Mouse (Mus musculus): ENCODE measurements around the gene Cby1. TPM values are rescaled to one million over a fixed set of nuclear protein-coding genes. Genes with fewer than 3 reads are reported as not detected.
A peak's percentile ranks its signal among the peaks of the same experiment; 100 is the strongest.

Cby1 gene
- polyA plus RNA-seq, 1 experiment from 2014 or later: 89.3 TPM

DNA sequence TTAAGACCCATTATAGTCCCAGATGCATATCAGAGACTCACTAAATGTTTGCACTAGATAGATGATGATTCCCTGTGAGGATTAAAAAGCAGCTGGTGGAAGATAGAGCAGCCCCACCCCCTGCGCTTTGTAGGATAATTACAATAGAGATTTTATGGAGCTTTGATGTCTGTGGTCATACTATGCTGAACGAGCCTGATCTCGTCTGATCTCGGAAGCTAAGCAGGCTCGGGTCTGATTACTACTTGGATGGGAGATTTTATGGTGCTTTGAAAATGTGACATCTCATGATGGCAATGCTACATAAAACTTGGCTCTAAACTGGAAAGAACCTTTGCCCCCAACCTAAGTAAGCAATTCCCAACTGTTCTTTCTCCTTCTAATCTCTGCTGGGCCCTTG, 33.3 kb downstream of the Cby1 start:
- Histone ChIP-seq H3K9ac (no peak overlapping the region), H3K4me3 (replicated peaks) (0 out of 2 replicates have a peak overlapping the region, but pooled peaks have one; percentile 91), H3K27me3 (no peaks in the 10 kb centered on the region), H3K9me3 (no peaks in the 10 kb centered on the region), H3K36me3 (replicated peaks) (peaks cover 19% of the 10 kb centered on the region), H3K4me2 (peak overlapping the region; percentile 98), H3K27ac (no peak overlapping the region), H3K4me1 (peaks cover 47% of the 10 kb centered on the region)
- no peak for ATAC-seq (ENCODE audit: low FRiP score)
- 79% methylated on average over 5 of the region's 5 CpGs for WGBS

DNA sequence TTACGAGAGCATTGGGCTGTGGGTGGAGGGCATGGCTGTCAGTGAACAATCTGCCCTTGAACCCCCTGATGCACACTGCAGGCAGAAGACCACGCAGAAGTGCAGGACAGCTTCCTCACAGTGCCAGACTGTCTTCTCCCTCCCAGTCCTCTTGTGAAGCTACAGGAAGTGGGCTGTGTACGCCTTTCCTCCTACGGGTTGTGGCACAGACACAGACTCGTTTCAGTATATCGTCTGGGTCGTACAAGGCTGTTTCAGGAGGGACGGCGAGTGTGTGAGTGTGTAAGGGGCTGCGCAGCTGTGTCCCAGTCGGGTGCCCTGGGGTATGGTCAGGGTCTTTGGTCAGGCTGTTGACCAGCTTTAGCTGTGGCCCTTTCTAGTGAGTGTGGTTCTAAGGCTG, 34.7 kb downstream of the Cby1 start:
- Histone ChIP-seq H3K9ac (no peak overlapping the region), H3K27me3 (no peaks in the 10 kb centered on the region), H3K4me3 (replicated peaks) (no peak overlapping the region), H3K36me3 (replicated peaks) (peaks cover 19% of the 10 kb centered on the region), H3K4me1 (peaks cover 48% of the 10 kb centered on the region), H3K9me3 (no peaks in the 10 kb centered on the region), H3K4me2 (no peak overlapping the region), H3K27ac (no peak overlapping the region)
- no peak for ATAC-seq (ENCODE audit: low FRiP score)
- 90% methylated on average over 11 of the region's 11 CpGs for WGBS

DNA sequence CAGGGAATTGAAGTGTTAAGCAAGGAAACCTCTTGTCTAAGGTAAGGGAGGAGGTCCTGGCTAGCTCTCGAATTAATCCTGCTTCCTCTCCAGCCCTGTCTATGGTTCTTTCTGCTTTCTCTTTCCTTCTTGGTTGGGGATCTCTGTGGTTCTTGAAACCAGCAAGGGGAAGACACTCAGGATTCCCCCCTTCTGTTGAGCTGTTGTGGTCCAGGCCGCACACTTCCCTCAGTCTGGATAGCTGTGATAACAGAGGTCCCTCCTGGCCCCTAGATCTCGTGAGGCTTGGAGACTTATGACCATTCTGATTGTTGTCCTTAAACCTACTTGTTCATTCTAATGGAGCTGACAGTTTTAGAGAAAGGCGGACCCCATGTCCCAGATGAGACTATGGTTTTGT, 35.5 kb downstream of the Cby1 start:
- Histone ChIP-seq H3K4me3 (replicated peaks) (no peak overlapping the region), H3K27ac (no peak overlapping the region), H3K27me3 (no peaks in the 10 kb centered on the region), H3K9ac (no peak overlapping the region), H3K4me1 (peaks cover 46% of the 10 kb centered on the region), H3K4me2 (no peak overlapping the region), H3K36me3 (replicated peaks) (peaks cover 25% of the 10 kb centered on the region), H3K9me3 (no peaks in the 10 kb centered on the region)
- no peak for ATAC-seq (ENCODE audit: low FRiP score)
- WGBS: 93% methylated on average over 4 of the region's 4 CpGs

DNA sequence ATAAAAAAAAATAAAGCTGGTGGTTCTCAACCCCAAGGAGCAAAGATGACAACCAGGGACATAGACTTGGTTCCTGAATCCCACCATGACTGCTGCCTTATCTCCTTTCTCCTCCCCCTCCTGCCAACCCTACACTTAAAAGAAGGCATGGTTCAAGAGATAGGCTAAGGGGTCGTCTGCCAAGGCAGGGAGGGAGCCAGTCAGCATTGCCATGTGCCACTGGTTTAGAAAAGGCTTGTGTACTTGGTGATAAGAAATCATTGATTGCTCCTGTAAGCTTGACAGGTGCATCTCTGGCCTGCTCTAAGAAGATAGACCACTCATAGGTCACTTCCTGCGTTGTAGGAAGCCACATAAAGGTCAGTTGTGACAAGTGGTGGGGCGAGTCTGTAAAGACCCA, 36.5 kb downstream of the Cby1 start:
- Histone ChIP-seq H3K27me3 (no peaks in the 10 kb centered on the region), H3K9me3 (no peaks in the 10 kb centered on the region), H3K36me3 (replicated peaks) (peaks cover 26% of the 10 kb centered on the region), H3K27ac (no peak overlapping the region), H3K4me2 (no peak overlapping the region), H3K9ac (no peak overlapping the region), H3K4me3 (replicated peaks) (no peak overlapping the region), H3K4me1 (peaks cover 40% of the 10 kb centered on the region)
- no peak for ATAC-seq (ENCODE audit: low FRiP score)
- 84% methylated on average over 3 of the region's 3 CpGs for WGBS

DNA sequence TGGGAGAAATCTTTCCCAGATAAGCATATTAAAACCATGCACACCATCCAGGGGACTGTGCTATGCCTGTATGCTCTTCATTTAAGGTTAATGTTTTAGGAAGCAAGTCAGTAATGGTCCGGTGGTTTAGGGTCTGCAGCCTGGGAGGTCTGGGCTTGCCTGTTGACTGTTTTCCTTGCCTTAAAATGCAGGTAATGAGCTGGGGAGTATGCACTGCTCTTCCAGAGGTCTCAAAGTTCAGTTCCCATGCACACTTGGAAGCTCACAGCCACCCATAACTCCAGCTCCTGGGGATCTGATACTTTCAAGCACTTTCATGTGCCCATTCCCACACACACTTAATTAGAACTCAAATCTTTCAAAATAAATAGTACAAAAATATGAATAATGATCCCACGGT, 37.5 kb downstream of the Cby1 start:
- H3K36me3 ChIP-seq (replicated peaks): peaks cover 26% of the 10 kb centered on the region

GRCm38 (mm10) chr15:79697011-79697410, 38.0 kb downstream of the Cby1 start:
- Histone ChIP-seq H3K4me1 (peaks cover 32% of the 10 kb centered on the region), H3K27me3 (no peaks in the 10 kb centered on the region), H3K9me3 (no peaks in the 10 kb centered on the region), H3K9ac (no peak overlapping the region), H3K4me3 (replicated peaks) (no peak overlapping the region), H3K4me2 (no peak overlapping the region), H3K27ac (peak overlapping the region; percentile 73), H3K36me3 (replicated peaks) (peaks cover 26% of the 10 kb centered on the region)
- WGBS: 73% methylated on average over 6 of the region's 6 CpGs
- ATAC-seq (ENCODE audit: low FRiP score): peak; percentile 33; the same call in 1 of the 2 replicates

More for the DNA sequence above, 37.5 kb downstream of the Cby1 start:
- peak overlapping the region; percentile 73 for H3K27ac ChIP-seq
- no peak overlapping the region for H3K4me2 ChIP-seq
- no peaks in the 10 kb centered on the region for H3K9me3 ChIP-seq
- H3K27me3 ChIP-seq: no peaks in the 10 kb centered on the region
- ATAC-seq (ENCODE audit: low FRiP score): no peak
- 92% methylated on average over 2 of the region's 2 CpGs for WGBS
- H3K4me1 ChIP-seq: peaks cover 37% of the 10 kb centered on the region
- no peak overlapping the region for H3K9ac ChIP-seq
- no peak overlapping the region for H3K4me3 ChIP-seq (replicated peaks)

DNA sequence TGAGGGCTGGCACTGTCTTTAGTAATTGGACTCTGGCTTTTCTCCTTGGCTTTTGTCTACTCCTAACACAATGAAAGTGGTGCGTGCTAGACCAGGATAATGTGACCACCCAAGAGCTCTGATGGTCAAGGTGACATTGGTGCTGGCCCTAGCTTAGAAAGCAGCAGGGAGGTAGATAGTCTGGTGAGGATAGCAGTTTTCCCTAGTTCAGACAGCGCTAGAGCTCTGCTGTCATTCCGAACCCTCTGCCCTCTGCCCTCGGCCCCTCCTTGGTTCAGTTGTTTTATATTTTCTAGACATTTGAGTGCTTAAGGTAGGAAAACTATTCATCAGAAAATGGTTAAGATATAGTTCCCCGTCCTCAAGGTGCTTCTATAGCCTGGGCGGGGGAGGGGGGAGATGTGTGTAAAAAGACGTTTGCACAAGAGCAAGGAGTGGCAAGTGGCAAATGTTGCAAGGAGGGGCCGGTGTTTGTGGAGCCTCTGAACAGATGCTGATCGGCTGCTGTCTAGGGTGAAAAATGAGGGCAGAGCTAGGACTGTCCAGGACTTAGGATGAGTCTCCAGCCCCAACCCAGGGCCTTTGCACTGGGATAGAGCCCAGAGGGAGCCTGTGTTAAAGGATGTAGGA, 38.7 kb downstream of the Cby1 start:
- peaks cover 25% of the 10 kb centered on the region for H3K4me1 ChIP-seq
- no peak overlapping the region for H3K9ac ChIP-seq
- H3K27me3 ChIP-seq: no peaks in the 10 kb centered on the region
- H3K27ac ChIP-seq: peak overlapping the region; percentile 73
- H3K4me2 ChIP-seq: no peak overlapping the region
- WGBS: 82% methylated on average over 9 of the region's 9 CpGs
- no peaks in the 10 kb centered on the region for H3K9me3 ChIP-seq
- no peak overlapping the region for H3K4me3 ChIP-seq (replicated peaks)
- no peak for ATAC-seq (ENCODE audit: low FRiP score)
- H3K36me3 ChIP-seq (replicated peaks): peaks cover 26% of the 10 kb centered on the region

GRCm38 (mm10) chr15:79706603-79707214, 47.7 kb downstream of the Cby1 start:
- H3K4me3 ChIP-seq (replicated peaks): no peak overlapping the region
- ATAC-seq (ENCODE audit: low FRiP score): no peak
- H3K4me1 ChIP-seq: no peaks in the 10 kb centered on the region
- no peak overlapping the region for H3K27ac ChIP-seq
- no peaks in the 10 kb centered on the region for H3K9me3 ChIP-seq
- H3K4me2 ChIP-seq: no peak overlapping the region
- peaks cover 44% of the 10 kb centered on the region for H3K36me3 ChIP-seq (replicated peaks)
- no peaks in the 10 kb centered on the region for H3K27me3 ChIP-seq
- no peak overlapping the region for H3K9ac ChIP-seq
- 89% methylated on average over 17 of the region's 17 CpGs for WGBS

- no peaks in the 10 kb centered on the region for H3K4me1 ChIP-seq
- no peaks in the 10 kb centered on the region for H3K27me3 ChIP-seq
- no peak overlapping the region for H3K27ac ChIP-seq
- no peak overlapping the region for H3K4me3 ChIP-seq (replicated peaks)
- H3K36me3 ChIP-seq (replicated peaks): peaks cover 60% of the 10 kb centered on the region
- no peak overlapping the region for H3K4me2 ChIP-seq
- H3K9ac ChIP-seq: no peak overlapping the region
- WGBS: 91% methylated on average over 5 of the region's 5 CpGs
- no peaks in the 10 kb centered on the region for H3K9me3 ChIP-seq
- no peak for ATAC-seq (ENCODE audit: low FRiP score)
Observed at GRCm38 (mm10) chr15:79708229-79708822, 49.3 kb downstream of the Cby1 start.

- 93% methylated on average over 7 of the region's 7 CpGs for WGBS
- peaks cover 100% of the 10 kb centered on the region for H3K36me3 ChIP-seq (replicated peaks)
- no peak overlapping the region for H3K9ac ChIP-seq
Observed at GRCm38 (mm10) chr15:79715646-79716045, 56.6 kb downstream of the Cby1 start.

DNA sequence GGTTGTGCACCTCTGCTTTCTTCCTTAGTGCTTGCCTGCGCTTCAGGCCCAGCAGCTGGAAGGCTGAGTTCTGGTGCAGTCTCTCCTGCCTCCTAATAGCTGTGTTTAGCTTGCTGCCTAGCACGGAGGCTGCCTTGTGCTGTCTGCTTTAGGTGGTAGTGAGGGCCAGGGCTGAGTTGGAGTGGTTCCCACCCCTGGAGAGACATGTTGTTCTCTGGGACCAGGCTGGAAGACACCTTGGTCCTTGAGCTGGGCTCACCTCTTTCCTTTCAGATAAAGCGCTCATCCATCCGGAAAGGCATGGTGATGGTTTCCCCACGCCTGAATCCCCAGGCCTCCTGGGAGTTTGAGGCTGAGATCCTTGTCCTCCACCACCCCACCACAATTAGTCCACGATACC, 57.7 kb downstream of the Cby1 start:
- Histone ChIP-seq H3K4me1 (no peaks in the 10 kb centered on the region), H3K4me2 (no peak overlapping the region), H3K27me3 (no peaks in the 10 kb centered on the region), H3K27ac (no peak overlapping the region), H3K36me3 (replicated peaks) (peaks cover 98% of the 10 kb centered on the region), H3K9ac (no peak overlapping the region), H3K9me3 (no peaks in the 10 kb centered on the region), H3K4me3 (replicated peaks) (no peak overlapping the region)
- ATAC-seq (ENCODE audit: low FRiP score): no peak
- 83% methylated on average over 6 of the region's 6 CpGs for WGBS

More at GRCm38 (mm10) chr15:79715646-79716045, 56.6 kb downstream of the Cby1 start:
- Histone ChIP-seq H3K27ac (no peak overlapping the region), H3K27me3 (no peaks in the 10 kb centered on the region), H3K4me2 (no peak overlapping the region), H3K9me3 (no peaks in the 10 kb centered on the region), H3K4me1 (no peaks in the 10 kb centered on the region), H3K4me3 (replicated peaks) (no peak overlapping the region)
- ATAC-seq (ENCODE audit: low FRiP score): no peak
